Mouse (Mus musculus): ENCODE data around the gene Klrd1. TPM values are rescaled to one million over a fixed set of nuclear protein-coding genes. Genes with fewer than 3 reads are reported as not detected.

Klrd1 gene
- polyA plus RNA-seq, 1 experiment, result not detected

Other genes starting within 250 kb of the Klrd1 start
- not detected in 2 replicates for gene Clec12a, start 249.1 kb upstream of the Klrd1 start, polyA plus RNA-seq (2012)
- gene Clec12b, start 205.9 kb upstream of the Klrd1 start, polyA plus RNA-seq (2012), result not detected in 2 replicates
- gene Clec1b, start 194.5 kb upstream of the Klrd1 start, polyA plus RNA-seq (2012), result not detected in 2 replicates
- not detected in 2 replicates for gene Clec9a, start 182.9 kb upstream of the Klrd1 start, polyA plus RNA-seq (2012)
- gene Clec1a, start 139.8 kb upstream of the Klrd1 start, polyA plus RNA-seq (2012), result not detected in 2 replicates
- gene Olr1, start 84.6 kb upstream of the Klrd1 start, polyA plus RNA-seq (2012), result not detected in 2 replicates
- gene Tmem52b, start 79.2 kb upstream of the Klrd1 start, polyA plus RNA-seq (2012), result not detected in 2 replicates
- 5.3 and 7.9 TPM in 2 replicates for gene Gabarapl1, start 58.6 kb upstream of the Klrd1 start, polyA plus RNA-seq (2012)
- not detected in 2 replicates for gene Klre1, start 13.9 kb upstream of the Klrd1 start, polyA plus RNA-seq (2012)
- not detected in 2 replicates for gene Klrk1, start 32.1 kb downstream of the Klrd1 start, polyA plus RNA-seq (2012)
- gene Klrc3, start 51.6 kb downstream of the Klrd1 start, polyA plus RNA-seq (2012), result not detected in 2 replicates
- gene Klrc2, start 68.9 kb downstream of the Klrd1 start, polyA plus RNA-seq (2012), result not detected in 2 replicates
- gene Klrc1, start 87.2 kb downstream of the Klrd1 start, polyA plus RNA-seq (2012), result not detected in 2 replicates
- not detected in 2 replicates for gene Klri1, start 125.3 kb downstream of the Klrd1 start, polyA plus RNA-seq (2012)
- gene Klri2, start 148.7 kb downstream of the Klrd1 start, polyA plus RNA-seq (2012), result not detected in 2 replicates
- gene Gm156, start 192.5 kb downstream of the Klrd1 start, polyA plus RNA-seq (2012), result not detected in 2 replicates

Data from erythroblast, embryonic 14.5 days (primary cell).